Mouse (Mus musculus): ENCODE measurements around the gene Atg4d. TPM values are rescaled to one million over a fixed set of nuclear protein-coding genes. Genes with fewer than 3 reads are reported as not detected.
"Not testable (repeated sequence)": the region's sequence is repeated elsewhere in the genome, so short reads cannot be mapped to it uniquely, and the experiment has no call there.

Atg4d gene
- polyA plus RNA-seq, 1 experiment from 2014 or later, result 55.3 TPM

GRCm38 (mm10) chr9:21277776-21278175 lies 12.7 kb downstream of the Atg4d start:
- Histone ChIP-seq H3K27ac (no peak overlapping the region), H3K4me3 (replicated peaks) (no peak overlapping the region), H3K9ac (replicated peaks) (no peak overlapping the region), H3K36me3 (peaks cover 95% of the 10 kb centered on the region), H3K4me2 (replicated peaks) (no peak overlapping the region), H3K4me1 (replicated peaks) (no peaks in the 10 kb centered on the region), H3K27me3 (no peaks in the 10 kb centered on the region), H3K9me3 (no peaks in the 10 kb centered on the region)
- WGBS, result 97% methylated on average over 5 of the region's 5 CpGs
- ATAC-seq, result no peak

GRCm38 (mm10) chr9:21283591-21283990 lies 18.5 kb downstream of the Atg4d start:
- Histone ChIP-seq H3K36me3 (peaks cover 58% of the 10 kb centered on the region), H3K27ac (no peak overlapping the region), H3K4me3 (replicated peaks) (no peak overlapping the region), H3K27me3 (no peaks in the 10 kb centered on the region), H3K4me2 (replicated peaks) (no peak overlapping the region), H3K4me1 (replicated peaks) (peaks cover 24% of the 10 kb centered on the region), H3K9me3 (no peaks in the 10 kb centered on the region), H3K9ac (replicated peaks) (no peak overlapping the region)
- 91% methylated on average over 5 of the region's 5 CpGs for WGBS
- no peak for ATAC-seq

GRCm38 (mm10) chr9:21283994-21284393 lies 18.9 kb downstream of the Atg4d start:
- Histone ChIP-seq H3K4me3 (replicated peaks) (no peak overlapping the region), H3K36me3 (peaks cover 54% of the 10 kb centered on the region), H3K27me3 (no peaks in the 10 kb centered on the region), H3K27ac (no peak overlapping the region), H3K9ac (replicated peaks) (no peak overlapping the region), H3K4me1 (replicated peaks) (peaks cover 28% of the 10 kb centered on the region), H3K4me2 (replicated peaks) (no peak overlapping the region), H3K9me3 (no peaks in the 10 kb centered on the region)
- 86% methylated on average over 3 of the region's 3 CpGs for WGBS
- no peak for ATAC-seq

GRCm38 (mm10) chr9:21286753-21287152 lies 21.7 kb downstream of the Atg4d start:
- Histone ChIP-seq H3K4me3 (replicated peaks) (peak overlapping the region; percentile 80), H3K4me2 (replicated peaks) (peak overlapping the region; percentile 78), H3K36me3 (peaks cover 28% of the 10 kb centered on the region), H3K27ac (no peak overlapping the region), H3K9me3 (no peaks in the 10 kb centered on the region), H3K4me1 (replicated peaks) (peaks cover 42% of the 10 kb centered on the region), H3K9ac (replicated peaks) (peak overlapping the region; percentile 77), H3K27me3 (no peaks in the 10 kb centered on the region)
- no peak for ATAC-seq
- WGBS, result 77% methylated on average over 3 of the region's 3 CpGs

- H3K27ac ChIP-seq, result peak within 1 kb of the TSS; percentile 84
- H3K36me3 ChIP-seq, result peaks cover 19% of the 10 kb centered on the region
- peak within 1 kb of the TSS; percentile 78 for H3K4me2 ChIP-seq (replicated peaks)
- under 1% methylated on average over 59 of the region's 59 CpGs for WGBS
- peak within 1 kb of the TSS; percentile 80 for H3K4me3 ChIP-seq (replicated peaks)
- H3K9me3 ChIP-seq, result no peaks in the 10 kb centered on the region
- H3K9ac ChIP-seq (replicated peaks), result peak within 1 kb of the TSS; percentile 77
- peak; percentile 79 for ATAC-seq
- H3K27me3 ChIP-seq, result no peaks in the 10 kb centered on the region
- H3K4me1 ChIP-seq (replicated peaks), result peaks cover 42% of the 10 kb centered on the region
Observed at GRCm38 (mm10) chr9:21287571-21288402, 22.7 kb downstream of the Atg4d start, which contains the start of gene Kri1. Gene Kri1, minus strand, starts transcription at chr9:21287969.

GRCm38 (mm10) chr9:21288404-21289336 lies 23.6 kb downstream of the Atg4d start:
- H3K27ac ChIP-seq, result peak overlapping the region; percentile 84
- no peak for ATAC-seq
- no peaks in the 10 kb centered on the region for H3K9me3 ChIP-seq
- H3K4me2 ChIP-seq (replicated peaks), result peak overlapping the region; percentile 78
- peaks cover 42% of the 10 kb centered on the region for H3K4me1 ChIP-seq (replicated peaks)
- peak overlapping the region; percentile 77; the same call in 1 of the 2 replicates for H3K9ac ChIP-seq (replicated peaks)
- WGBS, result 84% methylated on average over 13 of the region's 13 CpGs
- H3K27me3 ChIP-seq, result no peaks in the 10 kb centered on the region
- peaks cover 15% of the 10 kb centered on the region for H3K36me3 ChIP-seq
- peak overlapping the region; percentile 80 for H3K4me3 ChIP-seq (replicated peaks)

- no peak for ATAC-seq
- no peak overlapping the region for H3K27ac ChIP-seq
- H3K27me3 ChIP-seq, result no peaks in the 10 kb centered on the region
- H3K9ac ChIP-seq (replicated peaks), result no peak overlapping the region
- peaks cover 42% of the 10 kb centered on the region for H3K4me1 ChIP-seq (replicated peaks)
- peak overlapping the region; percentile 78 for H3K4me2 ChIP-seq (replicated peaks)
- H3K9me3 ChIP-seq, result no peaks in the 10 kb centered on the region
- WGBS, result 88% methylated on average over 2 of the region's 2 CpGs
- H3K36me3 ChIP-seq, result peaks cover 9% of the 10 kb centered on the region
- H3K4me3 ChIP-seq (replicated peaks), result peak overlapping the region; percentile 80
Observed at GRCm38 (mm10) chr9:21289337-21289671, 24.2 kb downstream of the Atg4d start.

- ATAC-seq, result no peak
- H3K4me2 ChIP-seq (replicated peaks), result peak overlapping the region; percentile 78
- H3K9ac ChIP-seq (replicated peaks), result peak overlapping the region; percentile 83
- no peaks in the 10 kb centered on the region for H3K27me3 ChIP-seq
- H3K4me3 ChIP-seq (replicated peaks), result peak overlapping the region; percentile 80
- H3K36me3 ChIP-seq, result no peaks in the 10 kb centered on the region
- no peaks in the 10 kb centered on the region for H3K9me3 ChIP-seq
- H3K27ac ChIP-seq, result peak overlapping the region; percentile 84
- H3K4me1 ChIP-seq (replicated peaks), result peaks cover 36% of the 10 kb centered on the region
- WGBS, result under 1% methylated on average over 20 of the region's 20 CpGs
Observed at GRCm38 (mm10) chr9:21290589-21290988, 25.5 kb downstream of the Atg4d start.

- Histone ChIP-seq H3K9ac (replicated peaks) (peak within 1 kb of the TSS; percentile 83), H3K4me3 (replicated peaks) (peak within 1 kb of the TSS; percentile 80), H3K4me1 (replicated peaks) (peaks cover 35% of the 10 kb centered on the region), H3K9me3 (no peaks in the 10 kb centered on the region), H3K4me2 (replicated peaks) (peak within 1 kb of the TSS; percentile 78), H3K36me3 (no peaks in the 10 kb centered on the region), H3K27ac (peak within 1 kb of the TSS; percentile 84), H3K27me3 (no peaks in the 10 kb centered on the region)
- peak; percentile 97 for ATAC-seq
- under 1% methylated on average over 48 of the region's 51 CpGs for WGBS
Observed at GRCm38 (mm10) chr9:21291022-21291787, 26.1 kb downstream of the Atg4d start, which contains the start of gene Cdkn2d. Gene Cdkn2d, minus strand, starts transcription at chr9:21291407.

GRCm38 (mm10) chr9:21291868-21292267 lies 26.8 kb downstream of the Atg4d start:
- WGBS, result 17% methylated on average over 7 of the region's 7 CpGs
- H3K4me1 ChIP-seq (replicated peaks), result peaks cover 29% of the 10 kb centered on the region
- H3K4me2 ChIP-seq (replicated peaks), result peak overlapping the region; percentile 78
- H3K27me3 ChIP-seq; H3K36me3 ChIP-seq; ATAC-seq; H3K9ac ChIP-seq (replicated peaks); H3K9me3 ChIP-seq: not testable (repeated sequence)
- H3K27ac ChIP-seq, result peak overlapping the region; percentile 51
- peak overlapping the region; percentile 80 for H3K4me3 ChIP-seq (replicated peaks)

GRCm38 (mm10) chr9:21292271-21292670 lies 27.2 kb downstream of the Atg4d start:
- no peak for ATAC-seq
- Histone ChIP-seq H3K27me3 (no peaks in the 10 kb centered on the region), H3K4me3 (replicated peaks) (no peak overlapping the region), H3K36me3 (no peaks in the 10 kb centered on the region), H3K9me3 (no peaks in the 10 kb centered on the region), H3K27ac (no peak overlapping the region), H3K4me1 (replicated peaks) (peaks cover 25% of the 10 kb centered on the region), H3K9ac (replicated peaks) (no peak overlapping the region), H3K4me2 (replicated peaks) (no peak overlapping the region)
- 95% methylated on average over 3 of the region's 3 CpGs for WGBS
